Mouse (Mus musculus): ENCODE measurements around the gene Inpp5a.

The Inpp5a gene

GRCm38 (mm10) chr7:139369501-139370088 lies 19.3 kb upstream of the Inpp5a start:
- in situ Hi-C loops (cut with MseI, MboI) = no loop called here

GRCm38 (mm10) chr7:139371389-139371788 lies 17.5 kb upstream of the Inpp5a start:
- in situ Hi-C loops (cut with MseI, MboI) = no loop called here

GRCm38 (mm10) chr7:139377381-139377780 lies 11.5 kb upstream of the Inpp5a start:
- in situ Hi-C loops (cut with MseI, MboI) = no loop called here

- in situ Hi-C loops (cut with MseI, MboI) = no loop called here
Observed at GRCm38 (mm10) chr7:139378355-139378754, 10.6 kb upstream of the Inpp5a start.

- in situ Hi-C loops (cut with MseI, MboI) = loop anchor here in 1 of 2 experiments (10.0 kb wide), 1 partner anchor 155 kb away; no protein-coding TSS in a partner anchor
Observed at GRCm38 (mm10) chr7:139379745-139380144, 9.2 kb upstream of the Inpp5a start.

GRCm38 (mm10) chr7:139380225-139380624 lies 8.7 kb upstream of the Inpp5a start:
- in situ Hi-C loops (cut with MseI, MboI) = loop anchor here in 1 of 2 experiments (10.0 kb wide), 1 partner anchor 155 kb away; no protein-coding TSS in a partner anchor

- in situ Hi-C loops (cut with MseI, MboI) = loop anchor here in 1 of 2 experiments (10.0 kb wide), 1 partner anchor 157 kb away; no protein-coding TSS in a partner anchor
Observed at GRCm38 (mm10) chr7:139381877-139382276, 7.0 kb upstream of the Inpp5a start.

- in situ Hi-C loops (cut with MseI, MboI) = loop anchor here in 1 of 2 experiments (10.0 kb wide), 1 partner anchor 158 kb away; no protein-coding TSS in a partner anchor
Observed at GRCm38 (mm10) chr7:139382796-139383195, 6.1 kb upstream of the Inpp5a start.

- in situ Hi-C loops (cut with MseI, MboI) = loop anchor here in 1 of 2 experiments (10.0 kb wide), 1 partner anchor 160 kb away; no protein-coding TSS in a partner anchor
Observed at GRCm38 (mm10) chr7:139384500-139384899, 4.4 kb upstream of the Inpp5a start.

- in situ Hi-C loops (cut with MseI, MboI) = loop anchor here in 1 of 2 experiments (10.0 kb wide), 1 partner anchor 160 kb away; no protein-coding TSS in a partner anchor
Observed at GRCm38 (mm10) chr7:139384916-139385530, 3.9 kb upstream of the Inpp5a start.

GRCm38 (mm10) chr7:139386933-139387690 lies 1.8 kb upstream of the Inpp5a start:
- in situ Hi-C loops (cut with MseI, MboI) = loop anchor here in 1 of 2 experiments (10.0 kb wide), 1 partner anchor 162 kb away; no protein-coding TSS in a partner anchor

- in situ Hi-C loops (cut with MseI, MboI) = loop anchor here in 1 of 2 experiments (10.0 kb wide), 1 partner anchor 163 kb away; no protein-coding TSS in a partner anchor
Observed at GRCm38 (mm10) chr7:139387921-139388669, 814 bp upstream of the Inpp5a start.

GRCm38 (mm10) chr7:139389213-139389761 lies 378 bp downstream of the Inpp5a start:
- in situ Hi-C loops (cut with MseI, MboI) = loop anchor here in 1 of 2 experiments (10.0 kb wide), 1 partner anchor 164 kb away; no protein-coding TSS in a partner anchor

- in situ Hi-C loops (cut with MseI, MboI) = loop anchor here in 1 of 2 experiments (5.0 kb wide), 1 partner anchor 88 kb away; no protein-coding TSS in a partner anchor
Observed at GRCm38 (mm10) chr7:139390380-139390779, 1.5 kb downstream of the Inpp5a start.

- in situ Hi-C loops (cut with MseI, MboI) = loop anchor here in 1 of 2 experiments (5.0 kb wide), 1 partner anchor 89 kb away; no protein-coding TSS in a partner anchor
Observed at GRCm38 (mm10) chr7:139390926-139391325, 2.0 kb downstream of the Inpp5a start.

GRCm38 (mm10) chr7:139391691-139392090 lies 2.8 kb downstream of the Inpp5a start:
- in situ Hi-C loops (cut with MseI, MboI) = loop anchor here in 1 of 2 experiments (5.0 kb wide), 1 partner anchor 89 kb away; no protein-coding TSS in a partner anchor

GRCm38 (mm10) chr7:139392106-139392505 lies 3.2 kb downstream of the Inpp5a start:
- in situ Hi-C loops (cut with MseI, MboI) = loop anchor here in 1 of 2 experiments (5.0 kb wide), 1 partner anchor 90 kb away; no protein-coding TSS in a partner anchor

- in situ Hi-C loops (cut with MseI, MboI) = loop anchor here in 1 of 2 experiments (5.0 kb wide), 1 partner anchor 90 kb away; no protein-coding TSS in a partner anchor
Observed at GRCm38 (mm10) chr7:139392691-139393235, 3.9 kb downstream of the Inpp5a start.

- in situ Hi-C loops (cut with MseI, MboI) = no loop called here
Observed at GRCm38 (mm10) chr7:139397521-139397920, 8.6 kb downstream of the Inpp5a start.

GRCm38 (mm10) chr7:139398111-139398510 lies 9.2 kb downstream of the Inpp5a start:
- in situ Hi-C loops (cut with MseI, MboI) = no loop called here

All from mouse trophoblast stem cell (cell line).